Mouse (Mus musculus) hindbrain, embryonic 16.5 days (tissue): ENCODE measurements around the gene Gm28048. TPM values are rescaled to one million over a fixed set of nuclear protein-coding genes. Genes with fewer than 3 reads are reported as not detected.

Source experiments
- ATAC-seq: fragments of 200-750 bp; cut with Nextera tagmentation; 2 replicates; pipeline ENCODE4 v1.8.0; 2017; ENCODE audit warnings: moderate TSS enrichment, moderate library complexity
- H3K27ac ChIP-seq: fragments of 300-500 bp; sonication (generic); 2 replicates; pipeline ENCODE4 v1.5.1; 2014; ENCODE audit warnings: low read depth, mild to moderate bottlenecking, control low read depth, low read length, moderate library complexity
- H3K27me3 ChIP-seq: fragments of 300-500 bp; sonication (generic); replicated peaks from 2 replicates; pipeline ENCODE4 v1.6.1; 2014; ENCODE audit warnings: low read length; ENCODE audit not compliant: control insufficient read depth, insufficient read depth
- H3K36me3 ChIP-seq: fragments of 300-500 bp; sonication (generic); 2 replicates; pipeline ENCODE4 v1.6.1; 2014; ENCODE audit warnings: mild to moderate bottlenecking, low read length, moderate library complexity, mixed read lengths; ENCODE audit not compliant: control insufficient read depth, insufficient read depth
- H3K4me1 ChIP-seq: fragments of 300-500 bp; sonication (generic); 2 replicates; pipeline ENCODE4 v1.6.1; 2014; ENCODE audit warnings: low read depth, low read length; ENCODE audit not compliant: control insufficient read depth, insufficient read depth
- H3K4me2 ChIP-seq: fragments of 300-500 bp; sonication (generic); 2 replicates; pipeline ENCODE4 v1.6.1; 2014; ENCODE audit warnings: mild to moderate bottlenecking, low read length, control low read depth, moderate library complexity
- H3K4me3 ChIP-seq: fragments of 300-500 bp; sonication (generic); 2 replicates; pipeline ENCODE4 v1.5.1; 2014; ENCODE audit warnings: mild to moderate bottlenecking, low read length, control low read depth, moderate library complexity
- H3K9ac ChIP-seq: fragments of 300-500 bp; sonication (generic); 2 replicates; pipeline ENCODE4 v1.6.1; 2014; ENCODE audit warnings: low read depth, mild to moderate bottlenecking, control low read depth, low read length, moderate library complexity
- H3K9me3 ChIP-seq: fragments of 300-500 bp; sonication (generic); 2 replicates; pipeline ENCODE4 v1.6.1; 2014; ENCODE audit warnings: mild to moderate bottlenecking, low read length, moderate library complexity; ENCODE audit not compliant: control insufficient read depth
- WGBS: fragments of 180-500 bp; shearing (Covaris S2); extraction: QIAGEN DNeasy Blood & Tissue Kit; methylation state at CpG from one replicate; pipeline ENCODE4 v1.1.7; 2014; 5-methylcytosine and 5-hydroxymethylcytosine counted together
- polyA plus RNA-seq: library from polyadenylated mRNA; unstranded; fragments of >200 nt; fragmentation: Nextera tagmentation; extraction: Ambion mirVana; gene quantifications from 2 replicates; pipeline ENCODE4 v1.2.1, GENCODE M21; 2015

Gene Gm28048
- polyA plus RNA-seq, 1 experiment from 2014 or later: 5.4 TPM

GRCm38 (mm10) chr11:22824049-22824705 lies 157.7 kb downstream of the Gm28048 start:
- no peak for ATAC-seq
- WGBS: 76% methylated on average over 9 of the region's 9 CpGs
- no peaks in the 10 kb centered on the region for H3K9me3 ChIP-seq

GRCm38 (mm10) chr11:22821243-22821642 lies 160.6 kb downstream of the Gm28048 start:
- WGBS: 83% methylated on average over 3 of the region's 3 CpGs
- H3K4me1 ChIP-seq: no peaks in the 10 kb centered on the region
- H3K9me3 ChIP-seq: no peaks in the 10 kb centered on the region
- no peaks in the 10 kb centered on the region for H3K36me3 ChIP-seq
- H3K9ac ChIP-seq: no peak overlapping the region
- no peak overlapping the region for H3K4me3 ChIP-seq
- H3K27me3 ChIP-seq: no peaks in the 10 kb centered on the region
- H3K4me2 ChIP-seq: no peak overlapping the region
- ATAC-seq: no peak
- no peak overlapping the region for H3K27ac ChIP-seq

More at GRCm38 (mm10) chr11:22824049-22824705, 157.7 kb downstream of the Gm28048 start:
- Histone ChIP-seq H3K27me3 (no peaks in the 10 kb centered on the region), H3K36me3 (no peaks in the 10 kb centered on the region), H3K4me2 (no peak overlapping the region), H3K9ac (no peak overlapping the region), H3K27ac (no peak overlapping the region), H3K4me3 (no peak overlapping the region), H3K4me1 (no peaks in the 10 kb centered on the region)

DNA sequence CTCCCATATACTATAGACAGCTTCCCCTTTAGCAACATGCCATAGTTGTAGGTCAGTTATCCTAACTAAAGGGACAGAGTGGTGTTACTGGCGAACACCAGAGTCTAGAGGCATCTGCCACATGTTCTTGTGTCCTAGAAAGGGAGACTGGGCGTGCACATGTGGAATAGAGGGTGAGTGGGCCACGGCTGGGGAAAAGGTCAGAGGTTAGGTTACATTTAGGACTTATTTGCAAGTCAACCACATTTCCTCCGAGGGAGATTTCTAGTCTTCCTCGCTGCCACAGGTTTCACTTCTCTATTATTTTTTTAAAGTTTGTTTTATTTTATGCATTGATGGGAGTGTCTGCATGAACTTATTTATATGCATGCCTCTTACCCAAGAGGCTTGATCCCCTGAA lies 163.5 kb downstream of the Gm28048 start:
- H3K27me3 ChIP-seq: no peaks in the 10 kb centered on the region
- 77% methylated on average over 5 of the region's 5 CpGs for WGBS
- no peak overlapping the region for H3K4me2 ChIP-seq
- no peak for ATAC-seq
- H3K9me3 ChIP-seq: no peaks in the 10 kb centered on the region
- no peak overlapping the region for H3K27ac ChIP-seq
- no peaks in the 10 kb centered on the region for H3K36me3 ChIP-seq
- H3K4me3 ChIP-seq: no peak overlapping the region
- H3K9ac ChIP-seq: no peak overlapping the region
- H3K4me1 ChIP-seq: no peaks in the 10 kb centered on the region

GRCm38 (mm10) chr11:22815877-22816276 lies 166.0 kb downstream of the Gm28048 start:
- ATAC-seq: no peak
- H3K4me3 ChIP-seq: no peak overlapping the region
- H3K9me3 ChIP-seq: no peaks in the 10 kb centered on the region
- H3K27me3 ChIP-seq: no peaks in the 10 kb centered on the region
- no peak overlapping the region for H3K9ac ChIP-seq
- 90% methylated on average over 7 of the region's 7 CpGs for WGBS
- H3K4me2 ChIP-seq: no peak overlapping the region
- no peaks in the 10 kb centered on the region for H3K4me1 ChIP-seq
- H3K27ac ChIP-seq: no peak overlapping the region
- no peaks in the 10 kb centered on the region for H3K36me3 ChIP-seq

- no peak overlapping the region for H3K4me3 ChIP-seq
- no peaks in the 10 kb centered on the region for H3K36me3 ChIP-seq
- no peaks in the 10 kb centered on the region for H3K27me3 ChIP-seq
- no peak for ATAC-seq
- H3K4me2 ChIP-seq: no peak overlapping the region
- no peaks in the 10 kb centered on the region for H3K9me3 ChIP-seq
- H3K27ac ChIP-seq: no peak overlapping the region
- no peak overlapping the region for H3K9ac ChIP-seq
- no peaks in the 10 kb centered on the region for H3K4me1 ChIP-seq
Observed at GRCm38 (mm10) chr11:22815143-22815542, 166.7 kb downstream of the Gm28048 start.

- Histone ChIP-seq H3K4me2 (no peak overlapping the region), H3K9me3 (no peaks in the 10 kb centered on the region), H3K4me1 (no peaks in the 10 kb centered on the region), H3K27ac (no peak overlapping the region), H3K4me3 (no peak overlapping the region), H3K36me3 (no peaks in the 10 kb centered on the region), H3K9ac (no peak overlapping the region), H3K27me3 (no peaks in the 10 kb centered on the region)
- WGBS: 89% methylated on average over 5 of the region's 5 CpGs
- ATAC-seq: no peak
Observed at GRCm38 (mm10) chr11:22813921-22814704, 167.8 kb downstream of the Gm28048 start.

DNA sequence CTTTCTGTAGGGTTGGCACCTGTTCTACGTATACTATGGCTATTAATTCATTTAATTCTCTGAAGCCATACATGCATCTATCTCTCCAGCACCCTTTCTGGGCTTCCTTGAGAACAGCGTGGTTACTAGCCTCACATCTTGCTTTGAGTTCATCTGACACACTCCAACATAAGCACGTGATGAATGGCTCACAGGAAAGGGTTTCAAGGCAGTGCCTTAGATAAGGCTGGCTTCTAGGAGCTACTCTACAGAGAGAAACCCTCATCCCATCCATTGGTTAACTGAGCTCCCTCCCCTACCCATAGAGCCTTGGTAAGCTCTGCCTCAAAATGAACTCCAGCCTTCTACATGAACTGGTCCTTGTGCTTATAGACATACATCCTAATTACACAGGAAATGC lies 168.5 kb downstream of the Gm28048 start:
- Histone ChIP-seq H3K4me1 (no peaks in the 10 kb centered on the region), H3K4me3 (no peak overlapping the region), H3K36me3 (no peaks in the 10 kb centered on the region), H3K27me3 (no peaks in the 10 kb centered on the region), H3K27ac (no peak overlapping the region), H3K4me2 (no peak overlapping the region), H3K9me3 (no peaks in the 10 kb centered on the region), H3K9ac (no peak overlapping the region)
- 90% methylated on average over 3 of the region's 3 CpGs for WGBS
- no peak for ATAC-seq

GRCm38 (mm10) chr11:22811413-22811812 lies 170.5 kb downstream of the Gm28048 start:
- Histone ChIP-seq H3K27ac (no peak overlapping the region), H3K27me3 (no peaks in the 10 kb centered on the region), H3K4me3 (no peak overlapping the region), H3K9ac (no peak overlapping the region), H3K4me2 (no peak overlapping the region), H3K4me1 (no peaks in the 10 kb centered on the region), H3K9me3 (no peaks in the 10 kb centered on the region), H3K36me3 (no peaks in the 10 kb centered on the region)
- no peak for ATAC-seq
- 92% methylated on average over 3 of the region's 3 CpGs for WGBS

GRCm38 (mm10) chr11:22809465-22810096 lies 172.3 kb downstream of the Gm28048 start:
- WGBS: 89% methylated on average over 7 of the region's 7 CpGs
- Histone ChIP-seq H3K9me3 (no peaks in the 10 kb centered on the region), H3K4me1 (no peaks in the 10 kb centered on the region), H3K27me3 (no peaks in the 10 kb centered on the region), H3K4me3 (no peak overlapping the region), H3K36me3 (no peaks in the 10 kb centered on the region), H3K4me2 (no peak overlapping the region), H3K9ac (no peak overlapping the region), H3K27ac (no peak overlapping the region)
- no peak for ATAC-seq
